Mouse (Mus musculus) ES-CJ7 (cell line): ENCODE results near the gene Hoxd13.
A peak's percentile ranks its signal among the peaks of the same experiment; 100 is the strongest.

Source experiments
- DNase-seq: peaks from one replicate; pipeline ENCODE4 v3.0.0; 2011; ENCODE audit warnings: low read depth, low spot score

The Hoxd13 gene

GRCm38 (mm10) chr2:74708676-74709075 lies 40.6 kb downstream of the Hoxd13 start:
- DNase-seq, result no peak

GRCm38 (mm10) chr2:74709465-74710419 lies 41.6 kb downstream of the Hoxd13 start:
- no peak for DNase-seq

GRCm38 (mm10) chr2:74710929-74711543 lies 42.9 kb downstream of the Hoxd13 start:
- no peak for DNase-seq

DNA sequence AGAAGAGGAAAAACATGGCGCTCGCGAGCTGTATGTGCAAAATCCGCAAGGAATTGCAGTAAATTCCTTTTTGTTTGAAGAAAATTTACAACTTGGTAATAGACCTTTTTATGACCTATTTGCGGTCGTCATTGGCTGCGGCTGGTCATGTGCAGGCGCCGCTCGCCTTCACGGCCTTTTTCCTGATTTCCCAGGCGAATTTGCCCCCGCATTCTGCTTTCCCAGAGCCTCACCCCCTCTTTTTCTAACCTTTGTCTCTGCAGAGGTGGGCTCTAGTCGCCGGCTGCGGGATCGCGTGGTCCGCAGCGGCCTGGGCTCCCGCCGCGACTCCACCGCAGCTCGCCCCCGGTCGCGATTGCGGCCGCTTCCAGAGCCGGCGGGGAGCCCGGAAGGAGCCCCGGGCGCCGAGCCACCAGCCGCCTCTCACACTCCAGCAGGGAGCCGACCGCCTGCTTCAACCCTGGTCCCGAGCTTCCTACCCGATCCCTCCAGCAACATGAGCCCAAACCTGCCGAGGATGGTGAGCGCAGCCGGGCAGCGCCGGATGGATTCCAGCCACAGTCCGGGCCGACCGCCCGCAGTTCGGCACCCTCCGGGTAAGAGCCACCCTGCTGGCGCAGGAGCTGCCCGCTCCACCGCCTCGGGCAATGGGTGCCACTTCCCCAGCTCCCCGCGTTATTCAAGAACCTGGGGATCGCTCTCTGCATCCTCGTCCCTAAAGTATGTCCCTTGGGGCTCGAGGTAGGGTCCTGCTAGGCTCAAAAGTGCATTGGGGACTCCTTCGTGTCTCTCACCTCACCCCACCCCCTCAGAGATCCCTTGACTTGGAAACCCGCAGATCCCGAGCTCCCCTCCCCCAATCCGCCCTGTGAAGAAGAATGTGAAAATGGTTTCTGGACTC lies 43.9 kb downstream of the Hoxd13 start, which contains the start of the genes Hoxd3 and Hoxd4:
Gene Hoxd3 (plus strand): TSS at position 207 of the 901 bp plus-strand sequence.
Gene Hoxd4 (plus strand): TSS at position 209 of the 901 bp plus-strand sequence.
- peak; percentile 80 for DNase-seq

GRCm38 (mm10) chr2:74713239-74714150 lies 45.4 kb downstream of the Hoxd13 start:
- DNase-seq, result peak; percentile 66

DNA sequence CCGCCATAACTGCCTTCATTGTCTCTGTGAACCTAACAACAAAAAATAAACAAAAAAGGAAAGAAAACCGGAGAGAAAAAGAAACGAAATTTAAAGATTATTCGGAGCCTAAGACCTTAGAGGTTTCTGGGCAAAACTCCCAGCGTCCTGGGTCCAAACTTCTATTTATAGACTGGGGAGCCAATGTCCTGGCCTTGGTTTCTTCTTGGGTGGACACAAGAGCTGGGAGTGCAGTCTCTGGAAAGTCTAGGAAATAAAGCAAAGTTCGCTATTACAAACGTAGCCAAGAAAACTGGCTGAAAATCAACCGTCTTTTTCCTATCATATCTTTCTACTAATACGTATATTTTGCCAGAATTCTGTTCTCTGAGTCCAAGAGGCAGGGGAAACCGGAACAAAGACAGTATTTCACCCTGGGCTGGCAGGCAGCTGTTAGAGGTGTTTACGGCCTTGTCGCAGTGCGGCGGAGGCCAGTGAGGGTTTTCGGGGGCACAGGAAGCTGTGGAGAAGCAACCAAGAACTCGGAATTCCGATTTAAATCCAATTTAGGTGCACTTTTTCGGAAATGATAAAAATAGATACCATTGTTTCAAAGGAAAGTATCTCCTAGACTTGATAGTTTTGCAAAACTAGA lies 46.2 kb downstream of the Hoxd13 start:
- DNase-seq, result no peak

- DNase-seq, result no peak
Observed at GRCm38 (mm10) chr2:74714881-74715280, 46.8 kb downstream of the Hoxd13 start.

GRCm38 (mm10) chr2:74715504-74716241 lies 47.6 kb downstream of the Hoxd13 start:
- DNase-seq, result peak; percentile 90

- DNase-seq, result no peak
Observed at GRCm38 (mm10) chr2:74720384-74720783, 52.3 kb downstream of the Hoxd13 start.

DNA sequence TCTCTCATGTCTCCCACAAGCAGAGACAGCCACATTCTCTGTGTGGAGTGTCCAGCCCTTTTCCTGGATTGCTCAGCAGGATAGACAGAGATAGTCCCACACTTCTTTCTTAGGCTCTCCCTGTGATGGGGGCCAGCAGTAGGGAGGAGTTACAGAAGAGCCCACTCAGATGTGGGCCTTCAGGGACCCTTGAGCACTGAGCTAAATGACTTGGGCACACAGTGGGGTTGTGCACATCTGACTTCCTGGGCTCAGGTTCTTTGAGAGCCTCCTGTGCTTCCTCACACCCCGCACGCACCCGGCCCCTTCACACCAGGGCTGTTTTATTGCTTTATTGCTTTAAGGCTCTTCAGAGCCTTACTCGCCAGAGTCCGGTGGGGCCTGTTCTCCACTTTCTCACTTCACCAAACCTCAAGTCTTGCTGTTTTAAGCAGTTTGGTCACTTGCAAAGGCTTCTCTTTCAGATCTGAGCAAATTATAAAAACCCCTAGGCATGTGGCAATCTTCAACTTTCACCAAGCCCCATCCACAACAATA lies 52.9 kb downstream of the Hoxd13 start:
- DNase-seq, result no peak
